Mouse (Mus musculus) limb, embryonic 11.5 days (tissue): ENCODE results near the gene Zbtb16. TPM values are rescaled to one million over a fixed set of nuclear protein-coding genes. Genes with fewer than 3 reads are reported as not detected.

Experiments
- ATAC-seq: fragments of 200-750 bp; cut with Nextera tagmentation; 2 replicates; pipeline ENCODE4 v1.8.0; 2017; ENCODE audit warnings: low read depth; ENCODE audit not compliant: insufficient number of reproducible peaks, low FRiP score, low TSS enrichment
- DNase-seq: peaks from one replicate; pipeline ENCODE4 v3.0.0-alpha.2; 2015; ENCODE audit warnings: low spot score
- H3K27ac ChIP-seq: fragments of 300-500 bp; sonication (generic); replicated peaks from 2 replicates; pipeline ENCODE4 v1.5.1; 2014; ENCODE audit warnings: low read depth, mild to moderate bottlenecking, low read length
- H3K27me3 ChIP-seq: fragments of 300-500 bp; sonication (generic); 2 replicates; pipeline ENCODE4 v1.6.1; 2014; ENCODE audit warnings: mild to moderate bottlenecking, low read length, mixed read lengths; ENCODE audit not compliant: control insufficient read depth, insufficient read depth
- H3K36me3 ChIP-seq: fragments of 300-500 bp; sonication (generic); 2 replicates; pipeline ENCODE4 v1.6.1; 2014; ENCODE audit warnings: mild to moderate bottlenecking, low read length, moderate library complexity, mixed read lengths; ENCODE audit not compliant: control insufficient read depth, insufficient read depth
- H3K4me1 ChIP-seq: fragments of 300-500 bp; sonication (generic); 2 replicates; pipeline ENCODE4 v1.6.1; 2014; ENCODE audit warnings: low read length, mixed read lengths; ENCODE audit not compliant: control insufficient read depth, insufficient read depth
- H3K4me2 ChIP-seq: fragments of 300-500 bp; sonication (generic); 2 replicates; pipeline ENCODE4 v1.6.1; 2014; ENCODE audit warnings: low read depth, mild to moderate bottlenecking, moderate library complexity; ENCODE audit not compliant: severe bottlenecking
- H3K4me3 ChIP-seq: fragments of 300-500 bp; sonication (generic); 2 replicates; pipeline ENCODE4 v1.5.1; 2014; ENCODE audit warnings: low read depth, low read length
- H3K9ac ChIP-seq: fragments of 300-500 bp; sonication (generic); 2 replicates; pipeline ENCODE4 v1.6.1; 2014; ENCODE audit warnings: mild to moderate bottlenecking, low read length
- H3K9me3 ChIP-seq: fragments of 300-500 bp; sonication (generic); 2 replicates; pipeline ENCODE4 v1.6.1; 2016; ENCODE audit warnings: low read length; ENCODE audit not compliant: control insufficient read depth
- WGBS: fragments of 180-500 bp; shearing (Covaris S2); extraction: QIAGEN DNeasy Blood & Tissue Kit; methylation state at CpG from one replicate; pipeline ENCODE4 v1.1.7; 2014; 5-methylcytosine and 5-hydroxymethylcytosine counted together
- polyA plus RNA-seq: library from polyadenylated mRNA; unstranded; fragments of >200 nt; fragmentation: Nextera tagmentation; extraction: Ambion mirVana; gene quantifications from 2 replicates; pipeline ENCODE4 v1.2.1, GENCODE M21; 2014

Gene Zbtb16
- polyA plus RNA-seq, 1 experiment from 2014 or later = 5.9 TPM

- Histone ChIP-seq H3K27me3 (no peaks in the 10 kb centered on the region), H3K9me3 (no peaks in the 10 kb centered on the region), H3K4me3 (no peak overlapping the region), H3K4me2 (no peak overlapping the region), H3K27ac (no peak overlapping the region), H3K36me3 (no peaks in the 10 kb centered on the region), H3K4me1 (no peaks in the 10 kb centered on the region; the same call in 1 of the 2 replicates), H3K9ac (no peak overlapping the region)
- DNase-seq = no peak
- peak; percentile 6; the same call in 1 of the 2 replicates for ATAC-seq
- WGBS = 51% methylated on average over 7 of the region's 7 CpGs
These were observed 150.3 kb downstream of the Zbtb16 start for GRCm38 (mm10) chr9:48685721-48686120.

DNA sequence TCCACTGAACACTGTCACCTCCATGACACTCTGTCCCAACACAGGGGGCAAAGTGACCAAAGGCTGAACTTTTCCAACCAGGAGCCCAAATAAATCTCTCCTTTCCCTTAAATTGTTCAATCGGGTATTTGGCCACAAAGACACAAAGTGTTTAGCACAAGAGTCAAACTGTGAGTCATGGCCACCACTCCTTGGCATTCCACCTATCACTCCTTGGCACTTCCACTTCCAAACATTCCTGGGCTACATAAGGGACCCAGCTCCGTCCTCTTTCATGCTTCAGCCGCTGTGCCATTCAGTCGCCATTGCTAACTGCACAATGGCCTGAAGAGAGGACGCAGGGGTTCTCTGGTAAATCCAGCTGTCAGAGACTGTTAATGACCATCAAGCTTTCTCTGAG is 151.9 kb downstream of the Zbtb16 start:
- WGBS = 89% methylated on average over 5 of the region's 5 CpGs
- DNase-seq (no peak), ATAC-seq (no peak)
- H3K4me1 ChIP-seq = peaks cover 4% of the 10 kb centered on the region
- no peaks in the 10 kb centered on the region for H3K9me3 ChIP-seq
- H3K27ac ChIP-seq = no peak overlapping the region
- H3K36me3 ChIP-seq = no peaks in the 10 kb centered on the region
- H3K4me3 ChIP-seq = no peak overlapping the region
- H3K27me3 ChIP-seq = no peaks in the 10 kb centered on the region
- no peak overlapping the region for H3K4me2 ChIP-seq
- H3K9ac ChIP-seq = no peak overlapping the region

DNA sequence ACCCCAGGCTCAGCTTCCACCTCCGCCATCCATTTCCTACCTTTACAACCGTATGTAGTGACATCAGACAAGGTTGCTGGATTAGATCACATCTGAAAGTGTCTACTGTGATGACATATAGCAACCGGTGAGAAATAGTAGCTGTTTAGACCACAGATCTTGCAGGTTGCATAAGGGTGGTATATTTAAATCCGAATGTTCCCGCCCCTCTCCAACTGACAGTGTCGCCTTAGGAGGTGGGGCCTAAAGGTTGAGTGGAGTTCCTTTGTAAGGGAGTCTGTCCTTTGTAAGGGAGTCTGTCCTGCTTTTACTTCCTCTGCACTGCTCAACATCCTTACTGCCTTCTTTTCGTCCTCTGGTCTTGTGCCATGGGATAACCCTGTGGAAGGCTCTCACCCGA is 154.8 kb downstream of the Zbtb16 start:
- peaks cover 14% of the 10 kb centered on the region for H3K4me1 ChIP-seq
- ATAC-seq = no peak

GRCm38 (mm10) chr9:48678426-48679358 is 157.3 kb downstream of the Zbtb16 start:
- Histone ChIP-seq H3K4me1 (peaks cover 38% of the 10 kb centered on the region), H3K4me3 (no peak overlapping the region)

More for the DNA sequence above, 154.8 kb downstream of the Zbtb16 start:
- 90% methylated on average over 8 of the region's 8 CpGs for WGBS
- Histone ChIP-seq H3K4me2 (no peak overlapping the region), H3K36me3 (no peaks in the 10 kb centered on the region), H3K27ac (no peak overlapping the region), H3K9ac (no peak overlapping the region), H3K9me3 (no peaks in the 10 kb centered on the region), H3K4me3 (no peak overlapping the region), H3K27me3 (no peaks in the 10 kb centered on the region)
- no peak for DNase-seq

GRCm38 (mm10) chr9:48675151-48675790 is 160.8 kb downstream of the Zbtb16 start:
- Histone ChIP-seq H3K4me3 (no peak overlapping the region), H3K27me3 (no peaks in the 10 kb centered on the region), H3K9me3 (no peaks in the 10 kb centered on the region), H3K9ac (no peak overlapping the region; the same call in 1 of the 2 replicates), H3K36me3 (no peaks in the 10 kb centered on the region), H3K4me2 (peak overlapping the region; percentile 25), H3K4me1 (peaks cover 43% of the 10 kb centered on the region), H3K27ac (peak overlapping the region; percentile 56)
- peak; percentile 68 for ATAC-seq
- WGBS = 7% methylated on average over 11 of the region's 11 CpGs
- peak; percentile 76 for DNase-seq

More at GRCm38 (mm10) chr9:48678426-48679358, 157.3 kb downstream of the Zbtb16 start:
- 21% methylated on average over 19 of the region's 19 CpGs for WGBS
- Histone ChIP-seq H3K27me3 (no peaks in the 10 kb centered on the region), H3K9ac (no peak overlapping the region), H3K36me3 (no peaks in the 10 kb centered on the region), H3K27ac (no peak overlapping the region), H3K4me2 (no peak overlapping the region), H3K9me3 (no peaks in the 10 kb centered on the region)
- DNase-seq (no peak), ATAC-seq (no peak)

DNA sequence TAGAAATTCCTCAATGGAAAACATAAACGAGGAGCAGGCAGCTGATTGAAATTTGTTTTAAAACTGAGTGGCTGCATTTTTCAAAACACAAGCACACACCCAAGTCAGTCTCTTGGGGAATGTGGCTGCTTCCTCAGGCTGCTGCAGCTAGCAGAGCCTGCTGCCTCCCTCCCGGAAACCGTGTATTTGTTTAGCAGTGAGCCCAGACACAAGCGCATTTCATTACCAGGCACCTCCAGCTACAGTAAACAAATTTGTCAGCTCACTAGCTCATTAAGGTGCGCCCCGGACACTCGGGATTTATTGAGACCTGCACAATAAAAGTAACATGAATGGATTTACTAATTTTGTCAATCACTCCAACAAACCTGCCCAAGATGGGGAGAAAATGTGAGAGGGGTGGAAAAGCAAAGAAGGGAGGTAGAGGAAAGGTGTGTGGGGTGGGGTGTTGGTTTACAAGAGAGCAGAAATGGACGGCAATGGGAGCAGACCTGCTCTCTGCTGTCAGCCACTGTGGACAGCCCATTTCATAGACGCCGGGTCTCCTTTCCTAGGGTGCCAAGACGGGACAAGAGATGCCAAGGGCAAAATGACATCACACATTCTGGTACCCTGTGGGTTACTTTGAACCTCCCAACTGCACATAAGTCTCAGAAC is 161.5 kb downstream of the Zbtb16 start:
- Histone ChIP-seq H3K27ac (peak overlapping the region; percentile 56), H3K4me1 (peaks cover 42% of the 10 kb centered on the region), H3K4me2 (peak overlapping the region; percentile 25; the same call in 1 of the 2 replicates), H3K36me3 (no peaks in the 10 kb centered on the region), H3K9me3 (no peaks in the 10 kb centered on the region), H3K4me3 (no peak overlapping the region), H3K27me3 (no peaks in the 10 kb centered on the region), H3K9ac (no peak overlapping the region; the same call in 1 of the 2 replicates)
- peak; percentile 3; the same call in 1 of the 2 replicates for ATAC-seq
- DNase-seq = peak; percentile 52
- 7% methylated on average over 11 of the region's 11 CpGs for WGBS

DNA sequence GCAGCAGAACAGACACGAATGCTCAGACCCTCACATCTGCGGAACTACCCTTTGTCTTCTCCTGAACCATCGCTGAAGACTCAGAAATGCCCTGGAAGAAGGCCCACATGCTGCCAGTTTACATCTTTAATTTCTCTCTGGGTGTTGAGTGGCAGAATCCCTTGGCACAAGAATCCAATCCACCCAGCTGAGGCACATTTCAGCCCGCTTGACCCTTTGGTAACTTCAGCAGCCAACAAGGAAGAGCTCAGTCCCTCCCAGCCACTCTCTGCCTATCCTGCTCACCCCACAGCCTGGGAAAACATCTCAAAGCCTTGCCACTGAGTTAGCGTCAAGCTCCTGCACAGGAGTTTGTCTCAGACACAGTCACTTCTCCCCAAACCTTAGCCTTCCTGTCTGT is 162.2 kb downstream of the Zbtb16 start:
- peak overlapping the region; percentile 10; the same call in 1 of the 2 replicates for H3K4me2 ChIP-seq
- H3K27ac ChIP-seq = peak overlapping the region; percentile 42; the same call in 1 of the 2 replicates
- 44% methylated on average over 5 of the region's 5 CpGs for WGBS
- H3K9ac ChIP-seq = no peak overlapping the region; the same call in 1 of the 2 replicates
- no peaks in the 10 kb centered on the region for H3K9me3 ChIP-seq
- ATAC-seq = no peak
- H3K4me1 ChIP-seq = peaks cover 35% of the 10 kb centered on the region
- no peaks in the 10 kb centered on the region for H3K27me3 ChIP-seq
- H3K36me3 ChIP-seq = no peaks in the 10 kb centered on the region
- DNase-seq = no peak
- H3K4me3 ChIP-seq = no peak overlapping the region

DNA sequence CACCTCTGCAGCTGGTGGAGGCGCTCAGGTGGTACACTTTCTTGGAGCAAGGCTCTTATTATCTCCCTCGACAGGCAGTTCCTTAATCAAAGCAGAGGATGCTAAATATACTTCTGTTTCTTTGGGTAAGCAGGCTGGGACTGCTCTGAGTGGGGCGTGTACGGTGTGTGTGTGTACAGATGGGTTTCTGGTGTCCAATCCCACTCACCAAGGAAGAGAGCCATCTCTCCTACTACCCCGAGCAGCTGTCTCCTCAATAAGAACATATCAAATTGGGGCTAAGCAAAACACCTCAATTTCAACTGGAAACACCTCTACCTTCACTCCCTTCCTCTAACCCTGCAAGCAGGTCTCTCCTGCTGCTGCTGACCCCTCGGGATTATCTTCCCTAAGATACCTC is 162.8 kb downstream of the Zbtb16 start:
- H3K36me3 ChIP-seq = no peaks in the 10 kb centered on the region
- ATAC-seq (no peak), DNase-seq (no peak)
- no peak overlapping the region for H3K27ac ChIP-seq
- H3K9me3 ChIP-seq = no peaks in the 10 kb centered on the region
- peaks cover 30% of the 10 kb centered on the region for H3K4me1 ChIP-seq
- no peak overlapping the region; the same call in 1 of the 2 replicates for H3K9ac ChIP-seq
- WGBS = 72% methylated on average over 6 of the region's 6 CpGs
- no peak overlapping the region for H3K4me2 ChIP-seq
- no peaks in the 10 kb centered on the region for H3K27me3 ChIP-seq
- H3K4me3 ChIP-seq = no peak overlapping the region
